Mouse (Mus musculus): ENCODE measurements around the gene Sap30.

GRCm38 (mm10) chr8:57450726-57451125, 36.9 kb downstream of the Sap30 start:
- no peak for TF ChIP-seq POLR2A (IDR thresholded peaks at IDR 0.05; ENCODE audit: insufficient read length, low read depth)
- no peak for TF ChIP-seq MAX (IDR thresholded peaks at IDR 0.05; ENCODE audit: low read depth)
- TF ChIP-seq MYOD1 (IDR thresholded peaks at IDR 0.05; ENCODE audit: control insufficient read depth in 1 of 3, insufficient read length in 2 of 3, low read depth in 2 of 3): no peak
- TF ChIP-seq MYOG (IDR thresholded peaks at IDR 0.05; ENCODE audit: control insufficient read depth in 1 of 3, insufficient read depth in 1 of 3, insufficient read length in 2 of 3, low read depth in 2 of 3): no peak
- TF ChIP-seq TCF12 (IDR thresholded peaks at IDR 0.05; ENCODE audit: insufficient read depth, poor library complexity, severe bottlenecking): no peak
- no peak for TF ChIP-seq CEBPB (IDR thresholded peaks at IDR 0.05; ENCODE audit: insufficient read depth, poor library complexity, severe bottlenecking)
- no peak for TF ChIP-seq REST (IDR thresholded peaks at IDR 0.05; ENCODE audit: insufficient read depth, insufficient read length)
- no peak for TF ChIP-seq USF1 (IDR thresholded peaks at IDR 0.05; ENCODE audit: low read depth)
- TF ChIP-seq E2F4 (IDR thresholded peaks at IDR 0.05; ENCODE audit: insufficient read depth): no peak
- no peak for TF ChIP-seq POLR2AphosphoS2 (IDR thresholded peaks at IDR 0.05; ENCODE audit: insufficient read length, low read depth)
- TF ChIP-seq SRF (IDR thresholded peaks at IDR 0.05; ENCODE audit: control insufficient read depth, insufficient read length, low read depth): no peak
- no peak for TF ChIP-seq TCF3 (IDR thresholded peaks at IDR 0.05; ENCODE audit: insufficient read length, low read depth)
